Mouse (Mus musculus): Measurements from ENCODE around the gene Ascl4. TPM values are rescaled to one million over a fixed set of nuclear protein-coding genes. Genes with fewer than 3 reads are reported as not detected.

Ascl4 gene
- polyA plus RNA-seq, 1 experiment: 1.3 TPM

DNA sequence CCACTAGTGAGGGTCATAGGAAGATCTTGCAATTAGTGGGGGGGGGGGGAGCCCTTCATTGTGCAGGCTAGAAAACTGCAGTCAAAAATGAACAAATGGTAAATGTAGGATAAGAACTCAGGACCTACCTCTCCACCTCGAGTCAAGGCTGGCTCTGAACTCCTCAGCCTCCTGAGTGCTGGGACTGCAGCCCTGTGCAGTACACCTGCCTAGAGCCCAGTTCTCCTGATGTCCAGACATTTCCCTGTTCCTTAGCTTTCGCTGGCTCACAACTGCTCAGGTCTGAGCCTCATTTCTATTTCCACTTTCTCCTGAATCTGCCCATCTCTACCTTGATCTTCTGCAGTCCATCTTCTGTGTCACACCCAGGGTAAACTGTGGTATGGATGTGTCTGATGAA, 39.0 kb downstream of the Ascl4 start:
- Histone ChIP-seq H3K27ac (ENCODE audit: control insufficient read depth, insufficient read depth, low read depth, low read length, poor library complexity) (no peak overlapping the region), H3K4me1 (ENCODE audit: control insufficient read depth, insufficient read depth, low read length) (no peaks in the 10 kb centered on the region), H3K4me3 (replicated peaks; ENCODE audit: control insufficient read depth, low read depth, low read length) (no peak overlapping the region)
- TF ChIP-seq CTCF (IDR thresholded peaks at IDR 0.05; ENCODE audit: control insufficient read depth, insufficient read depth, low read length): no peak
- no peak for TF ChIP-seq POLR2A (IDR thresholded peaks at IDR 0.05; ENCODE audit: borderline replicate concordance, control insufficient read depth, low read depth, low read length)
- 58% methylated on average over 2 of the region's 2 CpGs for WGBS

DNA sequence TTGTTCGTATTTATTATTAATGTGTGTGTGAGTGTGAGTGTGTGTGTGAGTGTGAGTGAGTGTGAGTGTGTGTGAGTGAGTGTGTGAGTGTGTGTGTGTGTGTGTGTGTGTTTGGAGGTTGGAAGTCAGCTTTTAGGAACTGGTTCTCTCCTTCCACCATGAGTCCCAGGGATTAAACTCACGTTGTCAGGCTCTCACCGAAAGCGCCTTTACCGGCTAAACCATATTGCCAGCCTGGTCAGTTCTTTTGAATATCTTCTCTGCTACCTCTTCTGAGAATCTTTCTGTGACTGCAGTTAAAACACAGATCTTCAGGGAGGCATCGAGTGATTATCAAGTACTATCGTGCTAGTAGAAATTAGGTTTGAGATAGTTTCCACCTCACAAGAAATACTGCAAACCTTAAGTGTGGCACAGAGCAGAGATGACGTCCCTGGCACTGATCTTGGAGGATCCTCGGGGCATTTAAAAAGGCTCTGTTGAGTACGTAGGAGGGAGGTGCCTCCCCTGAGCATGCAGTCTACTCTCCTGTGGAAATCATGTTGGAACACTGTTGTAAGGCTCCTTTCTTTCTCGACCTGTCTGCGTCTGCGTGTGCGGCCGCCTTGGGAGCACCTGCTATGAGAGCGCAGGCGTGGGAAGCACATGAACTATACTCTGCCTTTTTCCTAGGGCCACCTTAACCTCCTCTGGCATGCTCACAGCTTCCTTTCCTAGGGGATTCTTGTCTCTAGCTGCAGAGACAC, 40.1 kb downstream of the Ascl4 start:
- Histone ChIP-seq H3K4me3 (replicated peaks; ENCODE audit: control insufficient read depth, low read depth, low read length) (no peak overlapping the region), H3K27ac (ENCODE audit: control insufficient read depth, insufficient read depth, low read depth, low read length, poor library complexity) (no peak overlapping the region), H3K4me1 (ENCODE audit: control insufficient read depth, insufficient read depth, low read length) (no peaks in the 10 kb centered on the region)
- 72% methylated on average over 17 of the region's 17 CpGs for WGBS
- no peak for TF ChIP-seq POLR2A (IDR thresholded peaks at IDR 0.05; ENCODE audit: borderline replicate concordance, control insufficient read depth, low read depth, low read length)
- TF ChIP-seq CTCF (IDR thresholded peaks at IDR 0.05; ENCODE audit: control insufficient read depth, insufficient read depth, low read length): no peak

DNA sequence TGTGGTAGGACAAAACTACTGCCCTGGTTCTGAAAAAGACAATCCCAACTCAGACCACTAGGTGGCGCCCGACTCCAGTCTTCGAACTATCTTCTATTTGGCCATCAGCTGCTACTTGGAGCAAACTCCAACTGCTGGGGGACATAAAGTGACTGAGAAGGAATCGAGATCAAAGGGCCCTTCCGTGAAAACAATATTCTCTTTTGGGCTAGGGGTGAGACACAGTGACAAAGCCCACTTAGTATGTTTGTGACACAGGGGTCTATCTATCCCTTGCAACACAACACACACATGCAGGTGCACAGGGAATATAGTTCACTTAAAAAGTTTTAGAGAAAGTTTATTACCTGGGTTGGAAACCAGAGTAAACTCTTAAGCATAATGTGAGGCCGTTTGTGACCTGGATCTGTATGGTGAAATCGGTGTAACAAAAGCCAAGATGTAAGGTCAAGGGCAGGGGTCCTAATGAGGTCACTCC, 40.7 kb downstream of the Ascl4 start:
- no peak for TF ChIP-seq POLR2A (IDR thresholded peaks at IDR 0.05; ENCODE audit: borderline replicate concordance, control insufficient read depth, low read depth, low read length)
- TF ChIP-seq CTCF (IDR thresholded peaks at IDR 0.05; ENCODE audit: control insufficient read depth, insufficient read depth, low read length): peak; percentile 72
- Histone ChIP-seq H3K27ac (ENCODE audit: control insufficient read depth, insufficient read depth, low read depth, low read length, poor library complexity) (no peak overlapping the region), H3K4me1 (ENCODE audit: control insufficient read depth, insufficient read depth, low read length) (no peaks in the 10 kb centered on the region), H3K4me3 (replicated peaks; ENCODE audit: control insufficient read depth, low read depth, low read length) (no peak overlapping the region)
- WGBS: 15% methylated on average over 7 of the region's 7 CpGs

DNA sequence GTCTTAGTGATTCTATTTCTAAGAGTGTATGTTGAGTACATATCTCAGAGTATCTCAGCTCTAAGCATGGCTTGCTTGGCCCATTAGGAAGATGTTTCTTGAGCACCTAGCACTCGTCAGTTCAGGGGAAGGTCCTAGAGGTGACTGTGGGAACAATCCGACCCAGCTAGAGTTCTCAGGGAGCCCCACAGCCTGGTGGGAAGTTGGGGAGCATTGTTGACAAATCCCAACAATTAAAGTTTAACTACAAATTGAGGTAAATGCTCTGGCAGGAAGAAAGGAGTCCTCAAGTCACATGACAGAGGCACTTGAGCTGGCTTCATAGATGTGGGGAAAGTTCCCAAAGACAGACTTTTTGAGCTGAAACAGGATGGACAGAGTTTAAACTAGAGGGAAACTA, 41.2 kb downstream of the Ascl4 start:
- Histone ChIP-seq H3K4me3 (replicated peaks; ENCODE audit: control insufficient read depth, low read depth, low read length) (no peak overlapping the region), H3K4me1 (ENCODE audit: control insufficient read depth, insufficient read depth, low read length) (no peaks in the 10 kb centered on the region), H3K27ac (ENCODE audit: control insufficient read depth, insufficient read depth, low read depth, low read length, poor library complexity) (no peak overlapping the region)
- no peak for TF ChIP-seq POLR2A (IDR thresholded peaks at IDR 0.05; ENCODE audit: borderline replicate concordance, control insufficient read depth, low read depth, low read length)
- TF ChIP-seq CTCF (IDR thresholded peaks at IDR 0.05; ENCODE audit: control insufficient read depth, insufficient read depth, low read length): no peak
- 50% methylated on average over 2 of the region's 2 CpGs for WGBS

DNA sequence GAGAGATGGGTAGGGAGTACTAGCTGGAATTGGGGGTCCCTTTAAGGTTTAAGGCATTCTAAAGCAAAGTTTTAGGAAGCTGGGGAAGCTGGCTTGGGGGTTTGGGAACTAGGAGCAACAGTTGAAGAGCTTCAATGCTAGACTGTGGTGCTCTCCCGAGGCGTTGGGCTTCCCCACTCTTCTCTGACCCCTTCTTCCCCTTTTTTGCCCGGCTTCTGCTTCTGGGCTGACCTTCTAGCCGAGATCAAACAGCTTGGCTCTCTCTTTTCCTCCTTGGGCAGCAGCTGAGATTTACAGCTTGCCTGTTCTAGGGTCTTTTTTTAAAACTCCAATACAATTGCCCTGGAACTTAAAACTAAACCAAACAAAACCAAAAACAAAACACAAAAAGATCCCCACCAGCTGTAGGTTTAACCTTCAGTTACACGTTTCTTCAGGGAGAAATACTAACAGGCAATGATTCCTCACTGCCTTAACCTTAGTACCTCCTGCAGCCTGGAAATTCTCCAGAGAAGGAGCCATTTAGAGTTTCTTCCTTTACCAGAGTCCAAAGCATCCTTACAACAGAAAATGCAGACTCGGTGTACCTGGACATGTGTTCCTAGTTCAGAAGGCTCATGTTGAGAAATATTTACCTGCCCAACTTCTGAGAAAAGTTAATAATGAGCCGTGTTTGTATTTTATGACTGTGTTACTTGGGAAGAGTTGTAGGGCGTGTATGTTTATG, 42.6 kb downstream of the Ascl4 start:
- no peak overlapping the region for H3K27ac ChIP-seq (ENCODE audit: control insufficient read depth, insufficient read depth, low read depth, low read length, poor library complexity)
- no peaks in the 10 kb centered on the region for H3K4me1 ChIP-seq (ENCODE audit: control insufficient read depth, insufficient read depth, low read length)
- no peak overlapping the region for H3K4me3 ChIP-seq (replicated peaks; ENCODE audit: control insufficient read depth, low read depth, low read length)
- TF ChIP-seq POLR2A (IDR thresholded peaks at IDR 0.05; ENCODE audit: borderline replicate concordance, control insufficient read depth, low read depth, low read length) (no peak), CTCF (IDR thresholded peaks at IDR 0.05; ENCODE audit: control insufficient read depth, insufficient read depth, low read length) (no peak)
- WGBS: 32% methylated on average over 8 of the region's 8 CpGs

DNA sequence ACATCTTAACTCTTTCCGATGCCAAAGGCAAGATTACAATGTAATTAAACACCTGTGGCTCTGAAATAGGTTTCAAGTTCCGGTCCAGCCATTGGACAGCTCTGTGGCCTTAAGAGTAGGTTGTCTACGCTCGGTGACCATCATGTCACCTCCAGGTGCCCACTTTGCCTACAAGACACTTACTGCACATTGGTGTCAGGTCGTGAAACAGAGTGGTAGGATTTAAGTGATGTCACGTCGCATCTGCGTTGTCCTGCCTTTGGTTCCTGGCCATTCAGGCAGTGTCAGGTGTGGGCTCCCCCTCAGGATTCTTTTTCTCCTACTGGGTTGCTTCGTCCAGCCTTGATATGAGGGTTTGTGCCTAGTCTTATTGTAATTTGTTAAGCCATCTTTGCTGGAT, 44.3 kb downstream of the Ascl4 start:
- H3K4me3 ChIP-seq (replicated peaks; ENCODE audit: control insufficient read depth, low read depth, low read length): no peak overlapping the region
- H3K27ac ChIP-seq (ENCODE audit: control insufficient read depth, insufficient read depth, low read depth, low read length, poor library complexity): no peak overlapping the region
- H3K4me1 ChIP-seq (ENCODE audit: control insufficient read depth, insufficient read depth, low read length): no peaks in the 10 kb centered on the region
- 81% methylated on average over 9 of the region's 9 CpGs for WGBS
- TF ChIP-seq POLR2A (IDR thresholded peaks at IDR 0.05; ENCODE audit: borderline replicate concordance, control insufficient read depth, low read depth, low read length) (no peak), CTCF (IDR thresholded peaks at IDR 0.05; ENCODE audit: control insufficient read depth, insufficient read depth, low read length) (no peak)

DNA sequence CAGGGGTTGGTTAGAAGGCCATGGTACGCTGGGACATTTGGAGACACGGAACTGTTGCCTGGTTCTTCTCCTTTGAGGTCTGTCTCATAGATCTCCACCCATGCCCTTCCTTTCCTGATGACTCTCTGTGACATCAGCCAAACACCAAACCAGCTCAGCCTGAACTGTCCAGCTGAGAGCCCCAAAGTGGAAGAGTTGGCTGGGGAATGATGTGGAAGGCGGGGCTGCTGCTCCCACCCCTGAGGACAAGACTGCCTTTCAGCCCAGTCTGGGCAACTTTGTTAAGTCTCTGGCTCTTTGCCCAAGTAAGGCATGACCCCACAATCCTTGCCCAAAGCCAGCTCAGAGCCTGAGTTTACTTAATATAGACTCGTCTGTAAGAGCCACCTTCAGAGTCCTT, 45.4 kb downstream of the Ascl4 start:
- H3K4me1 ChIP-seq (ENCODE audit: control insufficient read depth, insufficient read depth, low read length): no peaks in the 10 kb centered on the region
- H3K27ac ChIP-seq (ENCODE audit: control insufficient read depth, insufficient read depth, low read depth, low read length, poor library complexity): no peak overlapping the region
- WGBS: 66% methylated on average over 4 of the region's 4 CpGs
- no peak overlapping the region for H3K4me3 ChIP-seq (replicated peaks; ENCODE audit: control insufficient read depth, low read depth, low read length)
- no peak for TF ChIP-seq POLR2A (IDR thresholded peaks at IDR 0.05; ENCODE audit: borderline replicate concordance, control insufficient read depth, low read depth, low read length)
- TF ChIP-seq CTCF (IDR thresholded peaks at IDR 0.05; ENCODE audit: control insufficient read depth, insufficient read depth, low read length): no peak

DNA sequence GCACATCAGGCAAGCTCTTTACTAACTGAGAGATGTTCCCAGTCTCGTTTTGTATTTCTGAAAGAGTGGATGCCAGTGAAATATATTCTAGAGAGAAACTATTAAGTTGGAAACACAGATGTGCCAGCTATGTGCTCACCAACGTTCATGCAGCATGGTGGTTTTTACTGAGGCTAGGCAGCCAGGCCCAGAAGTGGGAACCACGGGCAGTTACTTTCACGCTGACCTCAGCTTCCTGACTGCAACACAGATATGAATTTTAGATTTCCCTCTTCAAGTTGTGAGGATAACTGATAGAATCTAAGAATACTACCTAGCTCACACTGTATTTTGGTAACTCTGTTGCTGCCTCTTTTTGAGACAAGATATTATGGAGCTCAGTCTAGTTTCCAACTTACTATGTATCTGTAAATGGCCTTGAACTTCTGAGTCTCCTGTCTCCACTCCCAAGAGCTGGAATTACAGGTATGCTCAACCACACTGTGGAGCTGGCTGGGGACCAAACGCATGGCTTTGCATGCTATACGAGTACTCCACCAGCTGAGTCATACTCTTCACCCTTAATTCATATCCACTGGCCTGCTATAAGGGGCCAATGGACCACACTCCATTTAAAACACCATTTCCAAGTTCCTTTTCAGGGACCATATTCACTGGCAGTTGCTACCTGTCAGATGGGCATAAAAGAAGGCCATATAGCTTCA, 62.1 kb downstream of the Ascl4 start:
- H3K4me3 ChIP-seq (replicated peaks; ENCODE audit: control insufficient read depth, low read depth, low read length): no peak overlapping the region
- H3K27ac ChIP-seq (ENCODE audit: control insufficient read depth, insufficient read depth, low read depth, low read length, poor library complexity): no peak overlapping the region
- 7% methylated on average over 6 of the region's 6 CpGs for WGBS
- TF ChIP-seq CTCF (IDR thresholded peaks at IDR 0.05; ENCODE audit: control insufficient read depth, insufficient read depth, low read length): no peak
- TF ChIP-seq POLR2A (IDR thresholded peaks at IDR 0.05; ENCODE audit: borderline replicate concordance, control insufficient read depth, low read depth, low read length): no peak
- no peaks in the 10 kb centered on the region; the same call in 1 of the 2 replicates for H3K4me1 ChIP-seq (ENCODE audit: control insufficient read depth, insufficient read depth, low read length)
